ENCODE assay signal across 18 mouse cellular contexts in the genomic region with DNA sequence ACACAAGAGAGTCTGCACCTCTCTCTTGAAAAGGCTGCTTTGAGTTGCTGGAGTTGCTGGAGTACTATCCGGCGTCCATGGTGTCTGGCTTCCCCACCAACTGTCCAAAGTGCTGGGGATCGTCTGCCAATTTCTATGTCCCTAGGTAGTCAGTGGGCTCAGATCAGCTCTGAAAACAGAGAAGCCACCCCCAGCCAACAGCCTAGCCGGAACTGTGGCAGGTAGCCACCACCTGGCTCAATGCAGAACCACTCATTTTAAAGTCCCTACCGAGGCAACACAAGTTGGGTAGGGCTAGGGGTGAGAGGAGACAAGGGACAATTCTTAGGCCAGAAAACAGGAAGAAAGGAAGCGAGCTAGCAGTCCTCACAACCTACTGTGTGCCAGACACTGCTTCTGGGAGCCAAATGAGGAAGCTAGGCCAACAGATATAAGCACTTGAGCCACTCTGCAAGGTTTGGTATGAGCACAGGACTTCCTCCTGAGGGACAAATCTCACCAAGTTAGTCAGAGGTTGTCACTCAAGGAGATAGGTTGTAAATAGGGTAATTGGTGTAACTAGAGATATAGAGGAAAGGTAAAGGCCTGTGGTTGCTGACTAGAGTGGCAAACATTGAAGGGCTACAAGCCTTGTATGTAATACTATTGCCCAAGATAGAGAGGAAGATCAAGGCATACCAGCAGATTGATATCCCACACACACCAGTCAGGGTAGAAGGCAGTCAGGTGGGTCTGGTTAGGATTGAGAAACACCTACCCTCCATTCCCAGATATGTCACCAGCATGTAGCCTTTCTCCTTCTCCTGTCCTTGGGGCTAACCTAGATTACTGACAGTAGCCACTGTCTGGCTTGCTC.
DNase-seq lines count a peak whose midpoint lies in the region; ATAC-seq and TF ChIP-seq lines count a peak whose summit lies in the region.
"Had no signal": no experiment of that assay in that cellular context is flagged by ENCODE, and none has a peak within 500 bp of the region (broad histone marks: within the 10 kb centered on the region; RNA-seq: fewer than 3 reads in every experiment).

No protein-coding gene starts in this region.

- no peak overlapping the region for H3K4me3 ChIP-seq in lung, postnatal 0 days (ENCODE audit: low read depth, low read length)
- no peak overlapping the region for H3K4me3 ChIP-seq in gastrocnemius, adult 2 months
- H3K4me3 ChIP-seq in stomach, postnatal 0 days (ENCODE audit: low read depth, low read length): no peak overlapping the region
- no peak overlapping the region for H3K4me3 ChIP-seq in forebrain, embryonic 14.5 days (ENCODE audit: low read depth, low read length)
- H3K4me3 ChIP-seq: forebrain, embryonic 13.5 days had no signal

- H3K9me3 ChIP-seq in lung, postnatal 0 days (ENCODE audit: low read length): no peaks in the 10 kb centered on the region
- no peaks in the 10 kb centered on the region for H3K9me3 ChIP-seq in stomach, postnatal 0 days (ENCODE audit: control insufficient read depth, low read length)
- H3K9me3 ChIP-seq in forebrain, embryonic 14.5 days (replicated peaks; ENCODE audit: control insufficient read depth, low read length): no peaks in the 10 kb centered on the region
- H3K9me3 ChIP-seq: forebrain, embryonic 13.5 days had no signal

- peak; percentile 60 to 76 for DNase-seq in cerebellum, postnatal 10 days
- DNase-seq in cerebellum, adult 11 months: no peak
- DNase-seq in lung, postnatal 0 days (ENCODE audit: low spot score): peak; percentile 18
- DNase-seq in lung, postnatal 4 days: no peak
- no peak for DNase-seq in gastrocnemius, adult 2 months
- no peak for DNase-seq in stomach, postnatal 0 days (ENCODE audit: low spot score)
- no peak for DNase-seq in forebrain, embryonic 14.5 days (ENCODE audit: low spot score)
- DNase-seq: adrenal gland, postnatal 25 days; heart, postnatal 14 days; kidney, adult 11 months; right cerebral cortex, postnatal 25 days; thymus, postnatal 14 days had no signal

- no peak overlapping the region for H3K4me2 ChIP-seq in lung, postnatal 0 days (replicated peaks; ENCODE audit: low read depth, low read length)
- no peak overlapping the region for H3K4me2 ChIP-seq in stomach, postnatal 0 days (replicated peaks; ENCODE audit: low read depth)
- no peak overlapping the region for H3K4me2 ChIP-seq in forebrain, embryonic 14.5 days (ENCODE audit: low read length)
- H3K4me2 ChIP-seq: forebrain, embryonic 13.5 days; midbrain, embryonic 11.5 days had no signal

- no peaks in the 10 kb centered on the region for H3K4me1 ChIP-seq in lung, postnatal 0 days (ENCODE audit: insufficient read depth, low read depth, low read length)
- no peaks in the 10 kb centered on the region for H3K4me1 ChIP-seq in stomach, postnatal 0 days (replicated peaks; ENCODE audit: control insufficient read depth, insufficient read depth)
- H3K4me1 ChIP-seq in forebrain, embryonic 14.5 days (ENCODE audit: control insufficient read depth, insufficient read depth, low read length): peaks cover 3% of the 10 kb centered on the region; the same call in 1 of the 2 replicates

- intact Hi-C loops in gastrocnemius, adult 2 months (cut with DNase I): no loop called here

- TF ChIP-seq CTCF in lung, postnatal 0 days (IDR thresholded peaks at IDR 0.05): no peak
- TF ChIP-seq CTCF in gastrocnemius, adult 2 months (IDR thresholded peaks at IDR 0.05): no peak
- TF ChIP-seq CTCF in stomach, postnatal 0 days (IDR thresholded peaks at IDR 0.05; ENCODE audit: low read depth): no peak

- H3K9ac ChIP-seq in lung, postnatal 0 days (replicated peaks; ENCODE audit: low read depth): no peak overlapping the region
- H3K9ac ChIP-seq in stomach, postnatal 0 days (ENCODE audit: low read length): no peak overlapping the region
- H3K9ac ChIP-seq in forebrain, embryonic 14.5 days (ENCODE audit: low read length): no peak overlapping the region
- H3K9ac ChIP-seq: forebrain, embryonic 13.5 days had no signal

- 72% methylated on average over 6 of the region's 6 CpGs for WGBS in lung, postnatal 0 days
- WGBS in stomach, postnatal 0 days: 88% methylated on average over 6 of the region's 6 CpGs
- WGBS in forebrain, embryonic 14.5 days: 89% methylated on average over 6 of the region's 6 CpGs

- no peaks in the 10 kb centered on the region for H3K27me3 ChIP-seq in lung, postnatal 0 days (replicated peaks; ENCODE audit: insufficient read depth, low read length)
- H3K27me3 ChIP-seq in stomach, postnatal 0 days (ENCODE audit: control insufficient read depth, insufficient read depth, low read length): no peaks in the 10 kb centered on the region
- no peaks in the 10 kb centered on the region for H3K27me3 ChIP-seq in forebrain, embryonic 14.5 days (replicated peaks; ENCODE audit: control insufficient read depth, insufficient read depth, low read length)
- H3K27me3 ChIP-seq: forebrain, embryonic 13.5 days had no signal

- no peaks in the 10 kb centered on the region for H3K36me3 ChIP-seq in lung, postnatal 0 days (ENCODE audit: insufficient read depth, low read length)
- no peaks in the 10 kb centered on the region for H3K36me3 ChIP-seq in stomach, postnatal 0 days (ENCODE audit: control insufficient read depth, insufficient read depth, low read length)
- H3K36me3 ChIP-seq in forebrain, embryonic 14.5 days (ENCODE audit: control insufficient read depth, insufficient read depth, low read length): no peaks in the 10 kb centered on the region

- no peak overlapping the region for H3K27ac ChIP-seq in lung, postnatal 0 days (ENCODE audit: low read length)
- no peak overlapping the region for H3K27ac ChIP-seq in gastrocnemius, adult 2 months
- H3K27ac ChIP-seq in stomach, postnatal 0 days (replicated peaks): no peak overlapping the region
- H3K27ac ChIP-seq in forebrain, embryonic 14.5 days (ENCODE audit: low read depth, low read length): no peak overlapping the region
- H3K27ac ChIP-seq: forebrain, embryonic 13.5 days; kidney, postnatal 0 days had no signal

- ATAC-seq in lung, postnatal 0 days: peak; percentile 28; the same call in 1 of the 2 replicates
- ATAC-seq in hematopoietic stem cell, adult 5-6 weeks (replicated peaks in 1 of 2; ENCODE audit: insufficient read depth in 1 of 2, low FRiP score in 2 of 2, low TSS enrichment in 1 of 2, low read depth in 1 of 2, poor library complexity in 2 of 2, severe bottlenecking in 2 of 2): peak; percentile 80 to 87
- no peak for ATAC-seq in stomach, postnatal 0 days (ENCODE audit: low FRiP score, low TSS enrichment)
- no peak for ATAC-seq in forebrain, embryonic 14.5 days
- ATAC-seq: activated CD4-positive, CD25-positive, alpha-beta regulatory T cell, adult 4 months; forebrain, embryonic 13.5 days; hindbrain, embryonic 16.5 days had no signal

- TF ChIP-seq EP300 in lung, postnatal 0 days (IDR thresholded peaks at IDR 0.05): no peak
- no peak for TF ChIP-seq EP300 in stomach, postnatal 0 days (optimal IDR thresholded peaks at IDR 0.05)

Comparison
In these comparisons a context has a peak if more than half of its experiments do, and no peak if none do; other contexts are left out.
1. DNase-seq: peak in cerebellum, postnatal 10 days (2 of 2) and lung, postnatal 0 days (single experiment); none in cerebellum, adult 11 months (single experiment), lung, postnatal 4 days (0 of 2), gastrocnemius, adult 2 months (single experiment), stomach, postnatal 0 days (single experiment) and forebrain, embryonic 14.5 days (single experiment).
2. ATAC-seq: peak in lung, postnatal 0 days (single experiment) and hematopoietic stem cell, adult 5-6 weeks (2 of 2); none in stomach, postnatal 0 days (single experiment) and forebrain, embryonic 14.5 days (single experiment).